Mouse (Mus musculus) c-Kit-positive CD71-negative TER-119-negative erythroid progenitor cells, embryonic 14.5 days (primary cell): Measurements from ENCODE around the gene Deaf1.

Experiments
- DNase-seq: peaks from one replicate; pipeline ENCODE4 v3.0.0-alpha.2; 2013; ENCODE audit warnings: low read depth

Deaf1 gene

DNA sequence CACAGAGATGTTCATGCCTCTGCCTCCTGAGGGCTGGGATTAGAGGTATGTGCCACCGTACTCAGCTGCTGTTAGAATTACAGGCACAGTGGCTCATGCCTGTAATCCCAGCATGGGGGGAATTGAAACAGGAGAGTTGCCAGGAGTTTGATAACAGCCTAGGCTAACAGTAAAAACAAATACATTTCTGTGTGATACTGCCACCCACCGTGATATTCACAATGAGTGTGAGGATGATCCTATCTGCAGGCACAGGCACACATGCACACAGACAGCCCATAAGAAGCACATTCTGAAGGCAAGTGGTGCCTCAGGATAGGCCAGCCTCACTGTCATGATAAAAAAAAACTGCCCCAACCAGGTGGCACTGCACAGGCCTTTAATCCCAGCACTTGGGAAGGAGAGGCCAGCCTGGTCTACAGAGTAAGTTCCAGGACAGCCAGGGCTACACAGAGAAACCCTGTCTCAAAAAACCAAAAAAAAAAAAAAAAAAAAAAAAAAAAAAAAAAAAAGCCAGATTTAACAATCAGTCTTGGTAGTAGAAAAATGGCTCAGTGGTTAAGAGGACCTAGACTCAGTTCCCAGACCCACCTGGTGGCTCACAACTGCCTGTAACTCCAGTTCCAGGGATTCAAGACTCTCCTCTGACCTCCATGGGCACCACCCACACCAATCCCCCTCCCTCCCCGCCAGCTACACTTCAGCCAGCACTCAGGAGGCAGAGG lies 29.4 kb downstream of the Deaf1 start:
- no peak for DNase-seq

DNA sequence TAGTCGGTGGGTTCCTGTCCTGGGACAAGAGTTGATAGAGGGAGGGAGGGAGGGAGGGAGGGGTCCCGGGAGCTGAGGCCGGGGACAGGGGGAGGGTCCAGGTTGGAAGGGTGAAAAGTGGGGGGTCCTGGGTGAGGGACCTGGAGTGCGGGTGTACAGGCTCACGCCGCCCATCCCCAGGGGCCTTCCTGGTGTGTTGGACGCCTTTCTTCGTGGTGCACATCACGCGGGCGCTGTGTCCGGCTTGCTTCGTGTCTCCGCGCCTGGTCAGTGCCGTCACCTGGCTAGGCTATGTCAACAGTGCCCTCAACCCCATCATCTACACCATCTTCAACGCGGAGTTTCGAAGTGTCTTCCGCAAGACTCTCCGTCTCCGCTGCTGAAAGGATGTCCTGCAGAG lies 33.0 kb downstream of the Deaf1 start:
- no peak for DNase-seq

DNA sequence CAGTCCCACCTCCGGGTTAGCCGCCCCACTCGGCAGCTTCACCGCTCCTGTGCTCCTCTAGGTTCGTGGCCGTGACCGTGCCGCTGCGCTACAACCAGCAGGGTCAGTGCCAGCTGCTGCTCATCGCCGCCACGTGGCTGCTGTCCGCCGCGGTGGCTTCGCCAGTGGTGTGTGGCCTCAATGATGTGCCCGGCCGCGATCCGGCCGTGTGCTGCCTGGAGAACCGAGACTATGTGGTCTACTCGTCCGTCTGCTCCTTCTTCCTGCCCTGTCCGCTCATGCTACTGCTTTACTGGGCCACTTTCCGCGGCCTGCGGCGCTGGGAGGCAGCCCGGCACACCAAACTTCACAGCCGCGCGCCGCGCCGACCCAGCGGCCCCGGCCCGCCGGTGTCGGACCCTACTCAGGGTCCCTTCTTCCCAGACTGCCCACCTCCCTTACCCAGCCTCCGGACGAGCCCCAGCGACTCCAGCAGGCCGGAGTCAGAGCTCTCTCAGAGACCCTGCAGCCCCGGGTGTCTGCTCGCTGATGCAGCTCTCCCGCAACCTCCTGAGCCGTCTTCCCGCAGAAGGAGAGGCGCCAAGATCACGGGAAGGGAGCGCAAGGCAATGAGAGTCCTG lies 33.5 kb downstream of the Deaf1 start:
- DNase-seq = no peak

DNA sequence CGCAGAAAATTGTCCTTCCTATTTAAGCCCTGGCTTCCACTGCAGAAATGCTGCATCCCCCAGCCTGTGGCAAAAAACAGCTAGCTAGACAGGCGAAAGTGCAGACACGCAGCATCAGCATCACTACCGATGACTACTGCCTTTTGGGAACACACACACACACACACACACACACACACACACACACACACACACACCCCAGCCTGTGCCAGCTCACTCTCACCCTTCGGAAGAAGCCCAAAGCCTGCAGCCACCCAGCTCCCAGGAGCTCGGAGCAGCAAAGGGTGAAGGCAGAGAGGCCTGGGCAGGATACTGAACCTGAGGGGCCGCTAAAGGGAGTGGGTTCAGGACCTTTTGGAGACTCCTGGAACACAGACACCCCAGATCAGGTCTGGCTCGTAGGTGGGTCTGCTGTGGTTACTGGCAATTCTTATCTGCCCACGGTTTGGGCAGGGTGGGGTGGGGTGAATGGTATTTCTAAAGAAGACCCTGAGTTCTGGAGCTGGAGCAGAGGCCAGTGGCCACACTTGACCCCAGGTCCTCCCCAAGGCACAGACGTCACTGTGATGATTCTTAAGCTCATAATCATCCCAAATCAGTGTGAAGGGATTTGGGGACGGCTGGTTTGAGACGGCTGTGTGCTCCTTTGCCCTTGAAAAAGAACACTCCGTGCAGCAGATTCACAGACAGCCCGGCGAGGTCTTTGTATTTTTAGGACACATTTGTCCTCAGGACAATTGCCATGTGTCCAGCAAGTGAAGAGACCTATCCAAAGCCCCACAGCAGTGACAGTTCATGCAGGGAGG lies 34.7 kb downstream of the Deaf1 start:
- no peak for DNase-seq

DNA sequence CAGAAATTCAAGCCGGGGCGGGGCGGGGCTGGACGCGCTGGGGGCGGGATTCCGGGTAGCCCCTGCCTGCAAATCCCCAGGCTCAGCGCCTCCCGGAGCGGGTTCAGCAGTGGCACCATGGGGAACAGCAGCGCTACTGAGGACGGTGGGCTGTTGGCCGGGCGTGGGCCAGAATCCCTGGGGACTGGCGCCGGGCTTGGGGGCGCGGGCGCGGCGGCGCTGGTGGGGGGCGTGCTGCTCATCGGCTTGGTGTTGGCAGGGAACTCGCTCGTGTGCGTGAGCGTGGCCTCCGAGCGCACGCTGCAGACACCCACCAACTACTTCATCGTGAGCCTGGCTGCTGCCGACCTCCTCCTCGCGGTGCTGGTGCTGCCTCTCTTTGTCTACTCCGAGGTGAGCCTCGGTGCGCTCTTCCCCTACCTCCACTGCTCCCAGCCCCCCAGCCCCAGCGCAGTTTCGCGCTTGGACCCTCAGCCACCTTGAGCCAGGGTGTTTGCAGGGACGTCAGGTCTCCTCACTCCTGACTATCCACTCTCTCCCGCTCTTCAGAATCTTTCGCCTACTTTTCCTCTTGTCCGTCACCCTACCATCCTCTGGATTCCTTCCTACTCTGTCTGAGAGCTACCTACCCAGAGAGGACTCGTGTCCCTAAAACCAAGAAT lies 35.4 kb downstream of the Deaf1 start, which contains the start of gene Drd4:
Gene Drd4 (plus strand): TSS at position 86 of the 662 bp plus-strand sequence.
- DNase-seq = no peak

DNA sequence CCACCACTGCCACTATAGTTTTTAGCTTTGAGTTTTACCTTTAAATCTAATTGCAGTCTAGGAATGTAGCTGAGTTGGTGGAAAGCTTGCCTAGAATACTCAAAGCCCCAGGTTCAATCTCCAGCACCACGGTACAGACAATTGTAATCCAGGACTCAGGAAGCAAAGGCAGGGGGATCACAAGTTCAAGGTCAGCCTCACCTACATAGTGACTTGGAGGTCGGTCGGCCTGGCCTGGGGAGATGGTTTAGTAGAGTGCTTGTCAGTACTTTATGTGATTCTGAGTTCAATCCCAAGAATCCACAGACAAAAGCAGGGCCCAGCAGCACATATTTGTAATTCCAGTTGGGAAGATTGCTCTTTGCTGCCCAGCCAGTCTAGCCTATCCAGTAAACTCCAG lies 39.4 kb downstream of the Deaf1 start:
- no peak for DNase-seq

DNA sequence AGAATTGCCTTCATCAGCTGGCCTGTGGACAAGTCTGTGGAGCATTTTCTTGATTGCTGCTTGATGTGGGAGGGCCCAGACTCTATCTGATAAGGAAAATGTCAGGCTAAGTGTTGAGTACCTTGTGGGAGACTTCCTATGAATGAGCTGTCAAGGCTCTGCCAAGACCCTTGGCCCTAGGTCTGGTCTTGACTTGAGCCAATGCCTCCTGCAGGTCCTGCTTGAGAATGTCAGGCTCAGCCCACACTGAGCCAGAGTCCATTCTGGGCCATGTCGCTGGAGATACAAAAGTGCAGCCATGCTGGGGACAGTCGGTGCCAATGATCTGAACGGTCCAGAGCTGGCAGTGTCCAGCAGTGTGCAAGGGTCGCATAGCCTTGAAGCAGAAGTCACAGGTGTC lies 44.7 kb downstream of the Deaf1 start:
- no peak for DNase-seq

DNA sequence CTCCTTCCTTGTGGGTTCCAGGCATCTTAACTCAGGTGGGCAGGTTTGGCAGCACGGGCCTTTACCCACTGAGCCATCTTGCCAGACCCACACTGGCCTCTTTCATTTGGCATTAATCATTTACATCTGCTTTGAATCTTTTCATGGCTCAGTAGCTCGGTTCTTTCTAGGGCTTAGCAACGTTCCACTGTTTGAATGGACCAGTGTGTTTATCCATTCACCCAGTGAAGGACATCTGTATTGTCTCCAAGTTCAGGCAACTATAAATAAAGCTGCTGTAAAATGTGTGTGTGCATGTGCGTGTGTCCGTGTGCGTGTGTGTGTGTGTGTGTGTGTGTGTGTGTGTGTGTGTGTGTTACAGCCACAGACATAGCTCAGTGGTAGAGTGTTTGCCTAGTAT lies 46.0 kb downstream of the Deaf1 start:
- no peak for DNase-seq

DNA sequence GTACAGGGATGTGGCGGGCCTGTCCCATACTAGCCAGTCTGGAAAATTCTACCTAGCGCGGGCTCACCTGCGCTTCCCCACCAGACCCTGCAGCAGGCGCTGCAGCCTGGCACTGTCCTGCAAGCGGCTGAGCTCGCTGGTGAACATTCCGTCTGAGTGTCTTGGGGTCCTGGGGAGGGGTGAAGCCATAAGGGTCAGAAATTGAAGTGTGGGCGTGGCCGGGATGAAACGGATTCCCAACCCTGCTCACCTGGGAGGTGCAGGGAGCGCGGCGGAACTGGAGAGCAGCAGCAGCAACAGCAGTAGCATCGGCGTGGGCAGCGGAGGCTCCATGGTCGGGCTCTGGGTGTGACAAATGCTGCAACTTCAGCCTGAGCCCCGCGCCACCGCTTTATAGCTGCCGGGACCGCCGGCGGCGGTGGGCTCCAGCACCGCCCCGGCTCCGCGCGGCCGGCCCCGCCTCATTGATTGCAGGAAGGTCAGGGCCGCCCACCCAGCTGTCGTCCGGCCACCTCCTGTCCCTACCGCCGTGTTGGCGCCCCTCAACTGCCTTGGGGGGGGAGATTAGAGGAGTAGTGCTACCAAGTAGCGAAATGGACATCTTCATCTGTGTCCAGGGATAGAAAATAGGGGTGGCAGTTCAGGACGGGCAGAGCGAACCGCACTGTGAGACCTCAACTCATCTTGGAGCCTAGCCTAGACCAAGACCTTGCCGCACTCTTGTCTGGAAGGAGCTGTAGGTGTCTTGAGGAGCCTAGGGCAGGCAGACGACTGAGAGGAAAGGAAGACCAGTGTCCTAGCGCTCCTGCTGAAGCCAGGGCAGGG lies 48.5 kb downstream of the Deaf1 start, which contains the start of gene Sct:
Gene Sct (minus strand): TSS at position 368 of the 825 bp plus-strand sequence.
- no peak for DNase-seq

DNA sequence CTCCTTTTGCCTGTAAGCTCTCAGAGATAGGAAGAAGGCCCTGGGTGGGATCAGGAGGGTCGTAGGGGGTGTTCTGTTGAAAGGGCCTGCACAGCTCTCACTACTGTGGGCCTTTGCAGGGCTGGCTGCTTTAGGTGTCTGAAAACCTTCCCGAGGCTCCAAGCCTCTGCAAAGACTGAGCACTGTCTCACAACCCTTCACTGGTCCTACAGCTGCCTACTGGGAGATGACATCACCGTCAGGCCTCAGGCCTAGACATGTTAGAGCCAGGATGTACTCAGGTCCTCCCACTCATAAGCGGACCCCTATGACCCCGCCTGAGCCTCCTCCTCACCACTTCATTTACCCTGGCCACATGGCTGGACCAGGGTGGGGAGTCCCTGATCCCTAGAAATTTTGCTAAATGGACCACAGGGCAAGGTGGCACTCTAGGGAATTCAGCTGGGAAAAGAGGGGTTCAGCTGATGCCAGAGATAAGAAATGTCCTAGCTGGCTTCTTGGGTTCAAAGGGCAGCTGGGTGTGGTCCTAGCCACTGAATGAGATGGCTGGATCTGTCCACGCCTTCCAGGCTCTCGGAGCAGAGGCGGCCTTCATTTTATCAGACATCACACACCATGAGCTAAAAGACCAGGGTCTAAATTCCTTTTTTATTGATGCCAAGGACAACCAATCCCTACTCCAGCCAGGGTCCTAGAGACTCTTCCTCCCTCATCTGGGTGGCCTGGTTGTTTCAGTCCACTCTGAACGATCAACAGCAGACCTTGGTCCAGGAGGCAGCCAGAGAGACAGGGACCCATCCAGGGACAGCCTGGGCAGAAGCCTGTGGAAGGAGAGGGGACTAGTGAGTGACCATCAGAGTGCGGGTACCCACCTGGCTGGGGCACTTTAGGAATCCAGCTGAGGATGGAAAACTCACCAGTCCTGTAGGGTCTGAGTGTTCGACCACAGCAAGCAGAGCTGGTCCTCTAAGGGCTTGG lies 49.5 kb downstream of the Deaf1 start:
- no peak for DNase-seq

DNA sequence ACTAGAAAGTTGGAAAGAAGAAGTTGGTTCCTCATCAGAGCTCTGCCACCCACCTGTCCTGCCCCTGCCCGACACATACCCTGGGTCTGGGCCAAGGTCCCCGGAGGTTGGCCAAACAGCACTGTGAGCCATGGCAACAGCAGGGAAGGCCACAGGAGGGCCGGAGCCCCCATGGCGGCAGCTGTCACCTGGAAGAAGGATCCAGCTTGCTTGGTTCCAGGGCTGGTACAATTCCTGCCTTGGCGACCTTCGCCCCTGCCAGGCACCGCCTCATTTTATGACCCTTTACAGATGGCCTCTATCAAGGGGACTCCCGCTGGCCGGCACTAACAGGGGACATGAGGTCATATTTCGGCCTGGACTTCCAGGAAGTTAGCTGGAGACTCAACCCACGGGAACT lies 50.9 kb downstream of the Deaf1 start, which contains the start of gene Cdhr5:
Gene Cdhr5 (minus strand): TSS at position 241 of the 400 bp plus-strand sequence.
- DNase-seq = no peak

DNA sequence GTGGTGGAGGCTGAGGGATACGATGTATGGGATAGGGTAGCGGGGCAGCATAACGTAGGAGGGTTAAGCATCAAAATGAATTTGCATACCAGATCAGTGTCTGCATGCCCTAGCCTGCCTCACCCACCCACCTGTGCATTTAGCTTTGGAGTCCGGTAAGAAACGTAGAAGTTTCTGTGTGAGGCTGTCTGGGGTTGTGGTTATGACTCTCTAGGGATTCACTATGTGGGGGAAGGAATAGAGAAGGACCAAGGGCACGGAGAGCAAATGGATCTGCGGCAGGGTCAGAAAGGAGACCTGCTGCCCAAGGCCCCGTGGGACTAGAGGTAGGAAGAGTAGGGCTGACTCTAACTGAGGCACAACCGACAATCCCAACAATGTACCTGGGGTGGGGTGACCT lies 52.1 kb downstream of the Deaf1 start:
- no peak for DNase-seq

DNA sequence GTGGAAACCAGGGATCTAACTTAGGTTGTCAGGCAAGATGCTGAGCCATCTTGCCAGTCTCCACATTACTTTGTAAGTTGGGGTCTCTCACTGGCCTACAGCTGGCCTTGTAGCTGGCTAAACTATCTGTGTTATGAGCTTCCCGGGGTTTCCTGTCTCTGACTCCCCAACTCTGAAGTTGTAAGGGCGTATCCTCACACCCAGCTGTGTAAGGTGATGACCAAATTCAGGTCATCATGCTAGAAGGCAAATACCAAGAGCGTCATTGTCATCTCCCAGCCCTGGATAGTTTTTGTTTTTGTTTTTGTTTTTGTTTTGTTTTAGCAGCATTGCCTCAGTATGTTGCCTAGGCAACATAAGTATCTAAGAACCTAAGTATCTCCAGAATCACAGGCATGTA lies 56.9 kb downstream of the Deaf1 start:
- DNase-seq = no peak

DNA sequence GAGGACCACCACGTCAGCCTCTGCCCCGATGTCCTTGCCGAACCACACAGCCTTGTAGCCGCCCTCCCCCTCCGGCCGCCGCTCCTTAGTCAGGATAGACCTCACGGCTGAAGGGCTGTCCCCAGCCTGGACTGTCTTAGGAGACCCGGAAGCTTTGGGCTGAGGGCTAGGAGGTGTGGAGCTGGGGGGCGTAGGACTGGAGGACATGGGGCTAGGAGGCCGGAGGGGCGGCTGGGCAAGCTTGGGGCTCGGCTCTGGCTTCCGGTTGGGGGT lies 58.3 kb downstream of the Deaf1 start:
- DNase-seq = no peak

DNA sequence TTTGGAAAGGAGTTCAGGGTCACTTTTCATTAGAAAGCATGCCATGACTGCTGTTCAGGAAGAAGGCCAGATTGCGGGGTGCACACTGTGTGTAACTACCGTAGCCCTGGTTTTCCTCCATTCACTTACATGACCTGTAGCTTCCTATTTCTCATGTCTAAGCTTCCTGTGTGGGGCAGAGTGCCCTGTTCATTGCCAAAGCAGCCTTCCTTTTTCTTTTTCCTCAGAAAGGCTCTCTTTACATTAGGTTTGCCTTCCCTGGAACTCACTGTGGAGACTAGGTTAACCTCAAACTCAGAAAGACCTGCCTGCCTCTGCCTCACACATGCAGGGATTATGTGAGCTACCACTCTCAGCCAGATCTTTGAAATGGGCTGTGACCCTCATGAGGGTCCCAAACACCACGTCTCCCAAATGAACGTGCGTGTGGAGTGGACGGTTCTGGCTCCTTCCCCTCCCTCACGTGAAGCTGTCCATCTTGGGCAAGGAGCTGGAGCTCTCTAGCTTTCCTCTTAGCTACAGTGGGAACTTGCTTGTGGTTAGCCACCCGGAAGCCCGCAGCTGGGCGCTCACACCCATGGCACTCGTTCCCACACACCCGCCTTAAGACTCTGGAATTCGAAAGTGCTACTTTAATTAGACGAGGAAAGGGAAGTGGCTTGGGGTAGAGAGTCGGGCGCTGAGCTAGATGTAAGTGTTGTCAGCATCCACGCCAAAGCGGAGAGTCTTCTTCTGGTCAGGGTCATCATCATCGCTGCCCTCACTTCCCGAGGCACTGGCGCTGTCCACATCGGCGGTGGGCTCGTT lies 58.8 kb downstream of the Deaf1 start:
- no peak for DNase-seq

DNA sequence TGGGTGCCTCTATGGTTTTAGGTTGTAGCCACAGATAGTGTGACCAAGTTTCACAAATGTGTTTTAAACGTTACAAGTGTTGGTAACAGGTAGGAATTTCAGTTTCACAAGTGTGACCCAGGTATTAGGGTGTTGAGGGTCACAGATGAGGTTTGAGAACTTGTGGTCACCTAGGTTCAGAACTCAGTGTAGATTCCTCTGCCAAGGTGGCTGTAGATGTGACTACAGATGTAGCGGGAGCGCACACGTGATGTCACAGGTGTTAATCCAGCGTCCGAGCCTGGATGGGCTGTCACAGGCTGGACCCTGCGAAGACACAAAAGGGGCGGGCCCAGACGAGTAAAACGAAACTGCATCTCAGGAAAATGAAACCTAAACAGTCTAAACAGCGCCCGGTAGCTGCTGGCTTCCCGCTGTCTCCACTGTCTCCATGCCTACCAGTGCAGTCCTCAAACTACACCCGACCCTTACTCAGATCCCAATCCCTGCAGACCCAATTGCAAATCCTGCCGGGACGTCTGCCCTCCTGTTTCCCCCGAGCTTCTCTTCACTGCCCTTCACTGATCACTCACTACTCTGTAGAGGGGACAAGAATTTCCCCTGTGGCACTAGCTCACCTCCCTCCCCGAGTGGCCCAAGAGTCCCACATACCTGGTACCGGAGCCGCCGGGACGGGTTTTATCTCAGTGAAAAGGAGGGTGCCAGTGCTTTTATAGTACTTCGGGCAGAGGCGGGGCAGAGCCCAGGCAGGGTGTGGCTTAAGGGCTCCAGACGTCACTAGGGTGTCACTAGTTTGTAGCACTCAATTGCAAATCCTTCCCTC lies 61.5 kb downstream of the Deaf1 start, which contains the start of gene Irf7:
Gene Irf7 (minus strand): TSS at position 743 of the 823 bp plus-strand sequence.
- DNase-seq = no peak

DNA sequence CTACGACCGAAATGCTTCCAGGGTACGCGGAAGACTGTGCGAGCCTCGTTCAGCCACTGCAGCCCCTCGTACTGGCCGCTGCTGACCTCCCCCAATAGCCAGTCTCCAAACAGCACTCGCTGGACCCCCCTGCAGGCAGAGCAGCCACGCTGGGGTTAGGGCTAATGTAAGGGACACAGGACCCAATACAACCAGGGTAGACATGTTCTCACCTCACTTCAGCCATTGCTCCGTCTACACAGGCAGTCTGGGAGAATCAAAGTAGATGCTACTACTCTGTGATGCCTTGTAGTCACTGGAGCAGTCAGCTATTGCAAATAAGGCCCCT lies 62.1 kb downstream of the Deaf1 start:
- no peak for DNase-seq

DNA sequence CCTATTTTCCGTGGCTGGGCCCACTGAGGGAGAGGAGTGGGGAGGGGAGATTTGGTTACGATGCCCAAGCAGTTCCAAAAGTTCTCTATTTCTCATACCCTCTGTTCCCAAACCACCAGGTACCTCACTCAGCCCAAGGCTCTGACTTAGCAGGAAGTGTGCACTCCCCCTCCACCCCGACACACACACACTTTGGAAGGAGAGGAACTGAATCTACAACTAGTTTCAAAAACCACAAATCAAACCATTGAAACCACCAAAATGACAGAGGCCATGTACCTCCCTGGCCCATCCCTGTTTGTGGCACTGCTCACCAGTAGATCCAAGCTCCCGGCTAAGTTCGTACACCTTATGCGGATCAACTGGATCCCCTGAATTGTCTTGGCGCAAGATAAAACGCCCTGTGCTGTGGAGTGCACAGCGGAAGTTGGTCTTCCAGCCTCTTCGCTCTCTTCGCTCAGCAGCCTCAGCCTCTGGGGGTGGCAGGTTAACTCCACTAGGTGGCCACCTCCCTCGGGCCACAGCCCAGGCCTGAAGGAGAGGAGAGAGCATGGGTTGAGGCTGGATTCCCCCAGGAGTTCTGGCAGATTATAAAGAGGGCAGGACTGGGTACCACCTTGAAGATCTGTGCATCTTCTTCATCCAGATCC lies 62.6 kb downstream of the Deaf1 start:
- no peak for DNase-seq
